In genomic region chr5:93128765-93129164, GRCm38 (mm10) we compare ENCODE assay signal across 12 mouse cellular contexts. TPM values are rescaled to one million over a fixed set of nuclear protein-coding genes. Genes with fewer than 3 reads are reported as not detected.
DNase-seq lines count a peak whose midpoint lies in the region; ATAC-seq and TF ChIP-seq lines count a peak whose summit lies in the region.
"Had no signal": no experiment of that assay in that cellular context is flagged by ENCODE, and none has a peak within 500 bp of the region (broad histone marks: within the 10 kb centered on the region; RNA-seq: fewer than 3 reads in every experiment).

No protein-coding gene starts in this region.

- H3K27ac ChIP-seq in heart, embryonic 13.5 days (replicated peaks), result peak overlapping the region; percentile 79
- peak overlapping the region; percentile 69 for H3K27ac ChIP-seq in bone marrow macrophage, adult 2 months (ENCODE audit: insufficient read depth, low read depth, low read length)
- peak overlapping the region; percentile 88 for H3K27ac ChIP-seq in intestine, embryonic 16.5 days (ENCODE audit: low read length)
- H3K27ac ChIP-seq in limb, embryonic 12.5 days, result peak overlapping the region; percentile 57

- H3K4me2 ChIP-seq in heart, embryonic 13.5 days, result no peak overlapping the region
- no peak overlapping the region for H3K4me2 ChIP-seq in intestine, embryonic 16.5 days (ENCODE audit: low read depth, low read length)
- H3K4me2 ChIP-seq in limb, embryonic 12.5 days, result no peak overlapping the region
- H3K4me2 ChIP-seq: embryonic facial prominence, embryonic 12.5 days had no signal

- 80% methylated on average over 3 of the region's 3 CpGs for WGBS in heart, embryonic 13.5 days
- 65% methylated on average over 3 of the region's 3 CpGs for WGBS in intestine, embryonic 16.5 days
- 76% methylated on average over 3 of the region's 3 CpGs for WGBS in limb, embryonic 12.5 days

- no peak for ATAC-seq in heart, embryonic 13.5 days (ENCODE audit: extremely low read depth, insufficient number of reproducible peaks, low FRiP score, low TSS enrichment)
- ATAC-seq in intestine, embryonic 16.5 days, result peak; percentile 39
- ATAC-seq in limb, embryonic 12.5 days (ENCODE audit: insufficient number of reproducible peaks, insufficient read depth, low FRiP score, low TSS enrichment, low read depth), result no peak
- ATAC-seq: Patski had no signal

- no peak for TF ChIP-seq POLR2A in bone marrow macrophage, adult 2 months (IDR thresholded peaks at IDR 0.05; ENCODE audit: borderline replicate concordance, low read depth, low read length)

- no peaks in the 10 kb centered on the region for H3K9me3 ChIP-seq in heart, embryonic 13.5 days
- H3K9me3 ChIP-seq in intestine, embryonic 16.5 days (ENCODE audit: control insufficient read depth, low read length), result no peaks in the 10 kb centered on the region
- H3K9me3 ChIP-seq in limb, embryonic 12.5 days, result no peaks in the 10 kb centered on the region
- H3K9me3 ChIP-seq: embryonic facial prominence, embryonic 12.5 days had no signal

- no peak for TF ChIP-seq CTCF in bone marrow macrophage, adult 2 months (IDR thresholded peaks at IDR 0.05; ENCODE audit: low read depth, low read length)

- no peak for DNase-seq in heart, adult 18-20 months
- no peak for DNase-seq in adrenal gland, postnatal 25 days
- no peak for DNase-seq in lung, postnatal 14 days
- no peak for DNase-seq in heart, adult 9 months (ENCODE audit: low spot score in 2 of 2)
- DNase-seq: cerebellum, adult 2 months; gastrocnemius, postnatal 10 days had no signal

- no peak overlapping the region for H3K9ac ChIP-seq in heart, embryonic 13.5 days
- no peak overlapping the region for H3K9ac ChIP-seq in intestine, embryonic 16.5 days (ENCODE audit: low read depth, low read length)
- no peak overlapping the region for H3K9ac ChIP-seq in limb, embryonic 12.5 days (replicated peaks)
- H3K9ac ChIP-seq: embryonic facial prominence, embryonic 12.5 days had no signal

- H3K36me3 ChIP-seq in heart, embryonic 13.5 days, result no peaks in the 10 kb centered on the region
- H3K36me3 ChIP-seq in intestine, embryonic 16.5 days (ENCODE audit: control insufficient read depth, insufficient read depth, low read length), result no peaks in the 10 kb centered on the region
- no peaks in the 10 kb centered on the region for H3K36me3 ChIP-seq in limb, embryonic 12.5 days
- H3K36me3 ChIP-seq: embryonic facial prominence, embryonic 12.5 days had no signal

- no peak overlapping the region for H3K4me3 ChIP-seq in heart, embryonic 13.5 days
- no peak overlapping the region for H3K4me3 ChIP-seq in bone marrow macrophage, adult 2 months (ENCODE audit: insufficient read depth, low read length)
- no peak overlapping the region for H3K4me3 ChIP-seq in intestine, embryonic 16.5 days (ENCODE audit: low read length)
- H3K4me3 ChIP-seq in limb, embryonic 12.5 days (replicated peaks), result no peak overlapping the region
- H3K4me3 ChIP-seq: embryonic facial prominence, embryonic 12.5 days had no signal

- no peaks in the 10 kb centered on the region for H3K27me3 ChIP-seq in heart, embryonic 13.5 days (replicated peaks)
- no peaks in the 10 kb centered on the region for H3K27me3 ChIP-seq in intestine, embryonic 16.5 days (replicated peaks; ENCODE audit: control insufficient read depth, insufficient read depth, low read length)
- H3K27me3 ChIP-seq in limb, embryonic 12.5 days, result no peaks in the 10 kb centered on the region
- H3K27me3 ChIP-seq: embryonic facial prominence, embryonic 12.5 days; Patski had no signal

- H3K4me1 ChIP-seq in heart, embryonic 13.5 days, result peaks cover 98% of the 10 kb centered on the region
- H3K4me1 ChIP-seq in bone marrow macrophage, adult 2 months (ENCODE audit: control insufficient read depth, insufficient read depth, low read length), result peaks cover 68% of the 10 kb centered on the region
- H3K4me1 ChIP-seq in intestine, embryonic 16.5 days (ENCODE audit: control insufficient read depth, insufficient read depth, low read length), result peaks cover 78% of the 10 kb centered on the region
- peaks cover 99% of the 10 kb centered on the region for H3K4me1 ChIP-seq in limb, embryonic 12.5 days (replicated peaks)

RNA-seq across cellular contexts. Expression of gene Sept11, which starts 35.5 kb away (rescaled TPM):
- 82.0 and 82.4 TPM in 2 replicates for polyA plus RNA-seq in heart, embryonic 13.5 days (2015; fragmentation: Nextera tagmentation; extraction: Ambion mirVana)
- total RNA-seq in heart, adult 18-20 months (2021), result 10 to 100 TPM; 26.9 to 27.3 TPM
- 23.7 and 24.8 TPM in 2 replicates for polyA plus RNA-seq in bone marrow macrophage, adult 2 months (2012; ENCODE audit: insufficient read depth, insufficient read length, missing spikeins)
- polyA plus RNA-seq in intestine, embryonic 16.5 days (2015; fragmentation: Nextera tagmentation; extraction: Ambion mirVana), result 115 and 116 TPM in 2 replicates
- 258 and 277 TPM in 2 replicates for polyA plus RNA-seq in limb, embryonic 12.5 days (2016; fragmentation: Nextera tagmentation; extraction: Ambion mirVana)
- total RNA-seq in adrenal gland, postnatal 25 days (2021), result 39.2 and 39.4 TPM in 2 replicates
